Mouse (Mus musculus): ENCODE measurements around the gene Eif4g3.

DNA sequence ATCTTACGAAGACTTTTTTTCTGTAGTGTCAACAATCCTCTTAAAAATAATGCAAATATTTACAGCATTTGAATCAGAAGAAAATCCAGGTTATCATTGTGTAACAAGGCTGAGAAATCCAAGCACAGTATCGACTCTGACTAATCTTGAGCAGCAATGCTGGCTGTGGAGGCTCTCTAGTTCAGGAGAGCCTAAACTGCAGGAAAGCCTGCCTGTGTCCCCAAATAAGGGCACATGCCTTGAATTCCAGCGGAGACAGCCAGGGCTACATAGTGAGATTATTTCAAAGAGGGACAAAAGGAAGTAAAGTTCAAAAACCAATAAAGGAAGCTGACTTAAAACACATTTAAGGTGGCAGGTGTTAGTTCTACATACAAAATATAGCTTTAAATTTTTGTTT, 168.7 kb downstream of the Eif4g3 start:
- TF ChIP-seq GATA1 (IDR thresholded peaks at IDR 0.05; ENCODE audit: borderline replicate concordance, low read length) (no peak), FLI1 (IDR thresholded peaks at IDR 0.05; ENCODE audit: low read length) (no peak)
